Mouse (Mus musculus): Measurements from ENCODE around the gene Sec1.
"Not testable (repeated sequence)": the region's sequence is repeated elsewhere in the genome, so short reads cannot be mapped to it uniquely, and the experiment has no call there.

Sec1 gene

DNA sequence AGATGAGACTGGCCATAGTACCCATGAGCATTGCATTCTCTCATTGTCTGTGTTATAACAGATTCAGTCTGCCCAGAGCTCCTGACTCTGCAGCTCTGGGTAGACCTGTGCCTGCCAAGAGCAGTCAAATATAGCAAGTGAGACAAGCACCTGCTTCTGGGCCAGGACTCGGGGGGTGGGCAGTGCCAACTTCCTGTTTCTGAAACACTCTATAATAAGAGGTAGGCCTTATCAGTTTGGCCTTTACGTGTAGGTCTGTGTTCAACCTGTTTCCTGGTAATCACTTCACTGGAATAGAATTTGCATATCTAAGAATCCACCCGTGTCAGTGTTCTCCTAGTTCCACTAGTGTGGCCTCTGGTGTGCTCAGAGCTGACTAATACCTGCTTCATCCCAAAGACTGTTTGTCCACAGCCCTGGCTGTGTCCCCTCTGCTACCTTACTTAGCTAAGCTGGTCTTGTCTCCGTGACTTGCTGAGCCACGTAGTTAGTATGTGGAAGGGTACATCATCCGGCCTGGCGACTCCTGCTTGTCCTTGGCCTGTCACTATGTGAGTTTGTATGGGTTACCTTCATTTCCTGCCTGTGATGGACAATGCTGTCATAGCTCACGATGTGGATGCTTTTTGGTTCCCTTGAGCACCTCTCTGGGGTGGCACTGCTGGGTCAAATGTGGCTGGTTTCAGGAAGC lies 13.0 kb downstream of the Sec1 start:
- in situ Hi-C loops (cut with MboI, MseI), result no loop called here

DNA sequence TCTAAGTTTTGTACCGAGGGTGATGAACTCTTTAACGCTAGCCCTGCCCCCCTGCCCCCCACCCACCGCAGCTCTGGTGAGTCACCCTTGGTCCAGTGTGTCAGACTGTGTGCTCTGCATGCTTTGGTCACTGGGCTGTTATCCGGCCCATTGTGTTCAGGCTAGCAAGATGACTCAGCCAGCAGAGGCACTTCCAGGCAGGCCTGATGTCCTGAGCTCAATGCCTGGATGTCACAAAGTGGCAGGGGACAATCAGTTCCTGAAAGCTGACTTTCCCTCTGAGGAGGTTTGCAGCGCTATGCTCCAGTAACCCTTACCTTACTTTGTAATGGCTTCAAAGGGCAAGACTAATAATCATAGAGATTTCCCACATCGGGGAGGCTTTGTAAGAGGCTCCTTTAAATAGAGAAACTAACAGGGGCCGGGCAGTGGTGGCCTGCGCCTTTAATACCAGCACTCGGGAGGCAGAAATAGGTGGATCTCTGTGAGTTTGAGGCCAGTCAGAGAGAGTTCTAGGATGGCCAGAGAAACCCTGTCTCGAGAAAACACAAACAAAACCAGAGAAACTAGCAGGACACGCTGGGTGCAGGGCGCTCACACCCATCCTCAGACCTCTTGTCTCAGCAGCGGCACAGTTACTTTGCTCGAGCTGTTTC lies 14.1 kb downstream of the Sec1 start:
- in situ Hi-C loops (cut with MboI, MseI), result no loop called here

GRCm38 (mm10) chr7:45678513-45678912 lies 15.7 kb downstream of the Sec1 start:
- in situ Hi-C loops (cut with MboI, MseI), result no loop called here

DNA sequence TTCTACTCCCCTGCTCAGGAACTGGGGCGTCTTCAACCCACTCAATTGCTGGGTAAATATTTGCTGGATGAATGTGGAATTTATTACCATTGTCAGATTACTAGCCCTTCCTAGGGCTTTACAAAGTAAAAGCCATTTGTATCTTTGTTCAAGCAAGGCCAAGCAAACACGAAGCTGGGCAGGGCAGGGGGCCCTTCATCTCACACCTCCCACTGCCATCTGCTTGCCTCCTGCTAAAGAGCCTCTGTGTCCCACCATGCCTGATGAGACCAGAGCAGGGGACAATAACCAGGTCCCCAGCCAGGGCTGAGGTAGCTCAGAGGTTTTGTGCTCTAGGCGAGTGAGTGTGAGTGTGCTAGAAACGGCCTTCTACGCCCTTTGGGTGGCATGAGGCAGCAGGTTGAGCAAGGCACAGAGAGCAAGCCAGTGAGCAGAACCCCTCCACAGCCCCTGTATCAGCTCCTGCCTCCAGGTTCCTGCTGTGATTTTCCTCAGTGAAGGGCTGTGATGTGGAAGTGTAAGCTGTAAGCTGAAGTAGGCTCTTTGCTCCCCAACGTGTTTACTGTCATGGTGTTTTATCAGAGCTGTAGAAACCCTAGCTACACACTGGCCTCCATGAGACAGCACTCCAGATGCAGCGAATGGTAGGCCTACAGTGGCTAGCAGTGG lies 16.4 kb downstream of the Sec1 start:
- in situ Hi-C loops (cut with MboI, MseI), result no loop called here

DNA sequence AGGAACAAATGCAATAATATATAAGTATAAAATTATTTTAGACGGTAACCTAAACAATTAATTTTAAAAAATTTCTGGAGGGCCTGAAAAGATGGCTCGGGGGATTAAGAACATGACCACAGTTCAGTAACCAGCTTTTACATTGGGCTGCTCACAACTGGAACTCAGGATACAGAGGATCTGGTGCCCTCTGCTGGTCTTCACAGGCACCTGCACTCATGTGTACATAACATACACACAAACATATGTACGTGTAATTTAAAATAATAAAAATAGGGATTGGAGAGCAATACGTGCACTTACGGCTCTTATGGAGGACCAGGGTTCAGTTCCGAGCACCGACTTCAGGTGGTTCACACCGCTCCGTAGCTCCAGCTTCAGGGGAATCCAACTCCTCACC lies 25.3 kb downstream of the Sec1 start:
- in situ Hi-C loops (cut with MboI, MseI), result no loop called here

DNA sequence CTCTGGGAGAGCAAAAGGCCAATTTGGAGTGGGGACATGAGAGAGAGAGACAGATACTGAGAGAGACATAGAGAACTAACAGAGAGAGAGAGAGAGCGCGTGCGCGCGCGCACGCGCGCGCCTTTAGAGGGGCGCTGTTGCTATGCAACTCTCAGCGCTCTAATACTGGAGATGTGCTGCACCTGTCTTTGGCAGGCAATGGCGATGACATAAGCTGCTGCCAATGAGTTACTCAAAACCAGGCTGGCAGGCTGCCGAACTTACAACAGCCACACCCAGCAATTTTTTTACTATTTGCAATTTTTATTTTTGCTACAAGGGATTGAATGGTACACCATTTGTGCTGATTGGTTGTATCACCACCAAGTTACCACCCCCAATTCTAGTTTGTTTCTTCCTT lies 26.4 kb downstream of the Sec1 start:
- in situ Hi-C loops (cut with MboI, MseI), result no loop called here

DNA sequence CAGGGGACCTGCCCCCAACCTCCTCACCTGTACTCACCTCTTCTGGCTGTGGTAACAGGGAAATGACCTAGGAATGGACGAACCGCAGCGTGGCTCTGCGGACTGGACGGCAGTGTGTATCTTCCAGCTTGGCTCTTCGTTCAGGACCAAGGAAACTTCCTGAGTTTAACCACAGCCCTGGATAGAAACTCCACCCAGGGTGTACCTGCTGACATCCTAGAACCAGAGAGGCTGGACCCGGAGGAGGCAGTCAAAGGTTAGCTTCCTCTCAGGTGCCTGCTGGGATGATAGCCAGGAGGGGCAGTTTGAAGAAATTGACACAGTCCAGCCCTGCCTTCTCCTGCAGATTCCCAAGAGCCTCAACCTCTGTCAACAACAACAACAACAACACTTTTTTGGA lies 28.0 kb downstream of the Sec1 start, which contains the start of gene Fut2:
Gene Fut2, minus strand, starts transcription at position 234 of the 400 bp plus-strand sequence.
- in situ Hi-C loops (cut with MboI, MseI), result no loop called here

- in situ Hi-C loops (cut with MboI, MseI), result no loop called here
Observed at GRCm38 (mm10) chr7:45665303-45666138, 28.7 kb downstream of the Sec1 start.

DNA sequence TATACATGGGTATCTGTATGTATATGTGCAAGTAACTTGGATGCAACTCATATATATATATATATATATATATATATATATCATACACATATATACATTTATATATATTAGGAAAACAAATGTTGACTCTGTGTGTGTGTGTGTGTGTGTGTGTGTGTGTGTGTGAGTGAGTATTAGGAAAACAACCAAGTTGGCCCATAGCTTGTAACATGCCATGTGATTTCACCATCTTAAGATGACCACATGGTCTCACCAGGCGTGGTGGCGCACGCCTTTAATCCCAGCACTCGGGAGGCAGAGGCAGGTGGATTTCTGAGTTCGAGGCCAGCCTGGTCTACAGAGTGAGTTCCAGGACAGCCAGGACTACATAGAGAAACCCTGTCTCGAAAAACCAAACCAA lies 32.5 kb downstream of the Sec1 start:
- in situ Hi-C loops (cut with MboI, MseI), result not testable (repeated sequence)

DNA sequence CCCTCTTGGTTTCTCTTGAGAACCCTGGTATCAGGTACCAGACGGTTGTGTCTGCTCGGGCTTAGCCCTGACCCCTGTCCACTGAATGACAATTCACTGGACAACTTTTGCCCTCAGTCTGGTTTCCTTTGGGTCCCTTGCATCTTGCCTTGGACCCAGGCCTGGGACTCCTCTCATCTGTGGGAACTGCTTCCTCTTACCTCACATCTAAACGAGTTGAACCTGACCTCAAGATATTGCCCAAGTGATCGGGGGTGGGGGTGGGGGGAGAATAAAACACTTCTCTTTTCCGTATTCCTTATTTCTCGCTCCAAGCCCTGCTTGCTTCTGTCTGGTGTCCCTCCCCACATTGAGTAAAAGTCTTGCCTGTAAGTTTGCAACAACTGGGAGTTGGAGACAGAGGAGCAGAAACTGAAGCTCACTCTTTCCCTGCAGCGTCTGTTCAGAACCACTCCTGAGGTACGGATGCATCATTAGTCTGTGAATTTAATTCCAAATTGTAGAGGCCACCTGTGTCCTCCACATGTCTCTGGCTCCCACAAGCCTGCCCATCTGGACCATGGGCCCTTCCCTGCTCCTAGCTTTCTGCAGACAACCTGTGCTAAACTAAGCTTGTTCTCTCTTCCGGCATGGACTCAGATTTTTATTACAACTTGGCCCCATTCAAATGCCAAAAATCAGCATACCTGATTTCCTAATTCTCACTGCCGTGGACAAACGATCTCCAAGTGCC lies 33.3 kb downstream of the Sec1 start:
- in situ Hi-C loops (cut with MboI, MseI), result no loop called here

GRCm38 (mm10) chr7:45654424-45655047 lies 39.7 kb downstream of the Sec1 start:
- in situ Hi-C loops (cut with MboI, MseI), result no loop called here

GRCm38 (mm10) chr7:45650484-45650883 lies 43.7 kb downstream of the Sec1 start:
- in situ Hi-C loops (cut with MboI, MseI), result not testable (repeated sequence)

- in situ Hi-C loops (cut with MboI, MseI), result loop anchor here in 1 of 2 experiments (25.0 kb wide), 1 partner anchor 988 kb away; the partner anchor contains the start of gene Sergef
Observed at GRCm38 (mm10) chr7:45649351-45649750, 44.9 kb downstream of the Sec1 start.

DNA sequence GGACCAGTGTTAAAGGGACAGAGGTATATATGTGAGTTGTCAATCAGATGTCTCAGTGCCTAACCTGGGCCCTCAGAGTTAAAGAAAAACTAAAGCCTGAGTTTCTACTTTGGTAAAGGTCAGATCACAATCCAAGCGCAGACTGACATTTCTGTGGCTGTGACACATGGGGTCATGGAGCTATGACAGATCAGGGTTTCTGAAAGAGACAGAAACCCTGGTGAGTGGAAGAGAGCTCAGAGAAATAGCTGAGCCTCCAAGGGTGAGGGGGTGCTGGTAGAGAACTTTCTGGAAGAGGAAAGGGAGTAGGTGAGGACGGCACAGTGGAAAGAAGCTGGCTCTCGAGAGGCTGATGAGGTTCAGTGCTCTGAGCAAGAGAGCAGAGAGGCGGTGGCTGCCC lies 47.5 kb downstream of the Sec1 start:
- in situ Hi-C loops (cut with MboI, MseI), result loop anchor here in 1 of 2 experiments (25.0 kb wide), 1 partner anchor 991 kb away; the partner anchor contains the start of gene Sergef

GRCm38 (mm10) chr7:45645591-45645971 lies 48.6 kb downstream of the Sec1 start:
- in situ Hi-C loops (cut with MboI, MseI), result loop anchor here in 1 of 2 experiments (25.0 kb wide), 1 partner anchor 992 kb away; the partner anchor contains the start of gene Sergef

DNA sequence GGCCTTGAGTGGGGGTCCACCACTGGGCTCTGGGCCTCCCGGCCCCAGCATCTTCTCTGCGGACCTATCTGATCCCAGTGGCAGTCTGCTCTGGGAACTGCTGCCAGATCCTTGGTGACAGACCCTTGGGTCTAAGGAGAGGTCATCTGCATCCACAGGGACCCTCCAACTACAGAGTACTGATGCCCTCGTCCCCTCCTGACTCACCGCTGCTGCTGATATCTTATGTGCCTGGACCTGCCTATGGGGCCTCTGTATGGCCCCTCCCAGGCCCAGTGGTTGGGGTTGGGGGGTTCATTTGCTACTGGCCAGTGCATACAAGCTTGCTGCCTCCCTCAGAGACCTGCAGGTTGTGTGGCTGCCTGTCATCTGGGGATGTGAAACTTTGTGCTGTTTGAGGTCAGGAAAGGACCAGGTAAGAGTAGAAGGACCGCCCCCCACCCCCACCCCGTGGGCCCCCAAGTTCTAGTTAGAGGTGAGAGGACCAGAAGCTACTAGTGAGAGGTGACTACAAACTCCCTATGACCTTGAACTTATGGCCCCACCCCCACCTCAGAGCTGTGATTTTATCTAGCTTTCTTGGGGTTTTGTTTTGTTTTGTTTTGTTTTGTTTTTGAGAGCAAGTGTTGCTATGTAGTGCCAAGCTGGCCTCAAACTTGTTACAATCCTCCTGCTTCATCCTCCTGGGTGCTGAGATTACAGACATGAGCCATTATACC lies 49.2 kb downstream of the Sec1 start:
- in situ Hi-C loops (cut with MboI, MseI), result loop anchor here in 1 of 2 experiments (25.0 kb wide), 1 partner anchor 992 kb away; the partner anchor contains the start of gene Sergef

GRCm38 (mm10) chr7:45644183-45644582 lies 50.0 kb downstream of the Sec1 start:
- in situ Hi-C loops (cut with MboI, MseI), result loop anchor here in 1 of 2 experiments (25.0 kb wide), 1 partner anchor 993 kb away; the partner anchor contains the start of gene Sergef

GRCm38 (mm10) chr7:45643441-45644178 lies 50.6 kb downstream of the Sec1 start:
- in situ Hi-C loops (cut with MboI, MseI), result loop anchor here in 1 of 2 experiments (25.0 kb wide), 1 partner anchor 994 kb away; the partner anchor contains the start of gene Sergef

Measured in T-helper 17 cell (primary cell).